Mouse (Mus musculus) left cerebral cortex, postnatal 36 days (tissue): Measurements from ENCODE around the gene Spert. TPM values are rescaled to one million over a fixed set of nuclear protein-coding genes. Genes with fewer than 3 reads are reported as not detected.

Experiments used
- DNase-seq, 2 experiments: peaks; one replicate each; pipeline ENCODE4 v3.0.0; 2021 to 2022; ENCODE audit warnings: low spot score in 2 of 2, mixed read lengths in 1 of 2
- intact Hi-C: fragments of 180-260 bp; cut with DNase I; formaldehyde crosslinking; loops from one replicate; pipeline ENCODE4 v1.15.1; 2025
- total RNA-seq, 2 experiments: library from RNA; stranded (reverse); gene quantifications; 2 replicates each; pipeline ENCODE4 v1.2.3; 2021

Gene Spert
- not detected for total RNA-seq

DNA sequence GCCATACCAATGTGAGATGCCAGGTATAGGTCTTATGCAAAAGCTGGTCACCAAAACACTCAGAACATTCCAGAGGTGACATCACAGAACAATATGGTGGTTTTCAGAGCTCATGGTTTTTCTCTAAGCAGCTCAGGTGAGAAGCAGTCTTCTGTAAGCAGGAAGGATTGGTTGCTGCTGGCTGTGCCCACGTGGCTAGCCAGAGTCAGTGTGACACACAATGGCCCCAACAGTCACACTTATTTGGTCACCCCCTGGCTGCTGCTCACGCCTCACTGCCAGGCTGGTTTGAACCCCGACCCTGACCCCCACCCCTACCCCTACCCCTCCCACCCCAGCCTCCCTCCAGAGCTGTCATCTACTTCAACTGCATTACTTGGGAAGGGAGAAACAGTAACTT, at the start of gene Spert:
Spert (minus strand) TSS at position 139 of the 400 bp plus-strand sequence.
- intact Hi-C loops = no loop called here
- no peak for DNase-seq

DNA sequence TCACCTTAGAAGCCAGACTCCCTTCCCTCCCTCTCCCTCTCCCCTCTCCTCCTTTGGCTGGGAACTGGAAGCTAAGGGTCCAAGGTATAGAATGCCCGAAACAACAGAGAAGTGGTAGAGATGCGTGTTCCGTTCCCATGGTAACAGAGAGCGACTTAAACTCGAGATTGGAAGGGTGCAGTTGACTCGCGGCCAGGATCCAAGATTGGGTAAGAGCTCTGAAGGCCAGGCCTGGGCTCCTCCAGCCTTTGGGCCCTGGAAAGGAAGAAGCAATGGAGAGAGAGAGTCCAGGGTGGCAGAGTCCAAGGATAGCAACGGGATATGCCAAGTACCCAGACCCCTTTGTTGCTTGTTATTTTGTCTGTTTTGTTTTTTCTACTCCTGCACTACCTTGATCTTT, 49.2 kb upstream of the Spert start, which contains the start of gene Erich6b:
Erich6b (plus strand) TSS at position 180 of the 400 bp plus-strand sequence.
- DNase-seq = no peak
- intact Hi-C loops = loop anchor here (10.0 kb wide), 1 partner anchor 187 kb away; the partner anchor contains the start of gene Siah3

DNA sequence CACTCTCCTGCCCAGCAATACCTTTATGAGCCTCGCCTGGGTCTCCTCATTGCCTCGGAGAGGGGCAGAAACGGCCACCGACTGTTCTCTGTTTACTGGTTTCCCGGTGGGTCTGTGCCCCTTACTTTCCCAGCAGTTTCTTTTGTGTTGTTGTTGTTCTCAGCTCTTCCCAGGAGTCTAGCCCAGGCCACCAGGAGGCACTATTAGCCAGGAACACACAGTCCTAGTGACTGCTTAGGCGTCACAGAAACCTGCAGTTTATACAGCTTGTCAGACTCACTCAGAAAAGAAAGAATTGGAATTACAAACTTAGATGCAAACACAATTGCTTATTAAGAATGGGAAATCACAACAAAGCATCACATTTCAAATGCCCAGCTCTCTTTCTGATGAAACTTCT, 48.5 kb upstream of the Spert start:
- intact Hi-C loops = loop anchor here (10.0 kb wide), 1 partner anchor 187 kb away; the partner anchor contains the start of gene Siah3
- DNase-seq = no peak

DNA sequence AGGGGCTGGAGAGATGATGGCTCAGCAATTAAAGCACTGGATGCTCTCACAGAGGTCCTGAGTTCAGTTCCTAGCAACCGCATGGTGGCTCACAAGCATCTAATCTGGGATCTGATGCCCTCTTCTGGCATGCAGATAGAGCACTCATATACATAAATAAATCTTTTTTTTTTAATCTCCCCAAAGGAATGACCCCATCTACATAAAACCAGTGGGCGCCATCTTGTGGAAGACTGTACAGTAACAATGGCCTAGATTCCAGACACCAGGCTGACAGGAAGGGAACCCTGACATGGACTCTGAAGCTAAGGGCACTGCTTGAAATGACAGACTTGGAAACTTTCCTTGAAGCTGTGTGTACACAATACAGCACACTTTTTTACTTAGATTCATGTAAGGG, 47.9 kb upstream of the Spert start:
- DNase-seq = no peak

DNA sequence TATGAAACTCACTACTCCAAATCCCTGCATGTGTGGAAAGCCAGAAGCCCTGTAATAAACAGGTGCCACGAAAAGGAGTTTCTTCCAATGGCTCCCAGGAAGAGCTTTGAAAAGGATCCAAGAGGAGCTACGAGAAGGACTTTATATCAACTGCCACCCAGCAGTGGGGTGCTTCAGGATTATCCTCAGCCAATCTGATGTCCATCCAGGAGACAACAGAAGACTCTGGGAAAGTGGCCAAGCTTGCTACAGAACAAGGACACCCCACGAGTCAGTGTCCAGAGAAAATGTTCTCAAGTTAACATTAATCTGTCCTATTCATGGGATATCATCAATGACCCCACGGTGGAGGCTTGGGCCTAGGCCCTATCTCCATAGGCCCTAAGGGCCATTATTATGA, 44.7 kb upstream of the Spert start:
- intact Hi-C loops = no loop called here
- DNase-seq = no peak

More for the DNA sequence above, 47.9 kb upstream of the Spert start:
- intact Hi-C loops = loop anchor here (10.0 kb wide), 1 partner anchor 186 kb away; the partner anchor contains the start of gene Siah3

DNA sequence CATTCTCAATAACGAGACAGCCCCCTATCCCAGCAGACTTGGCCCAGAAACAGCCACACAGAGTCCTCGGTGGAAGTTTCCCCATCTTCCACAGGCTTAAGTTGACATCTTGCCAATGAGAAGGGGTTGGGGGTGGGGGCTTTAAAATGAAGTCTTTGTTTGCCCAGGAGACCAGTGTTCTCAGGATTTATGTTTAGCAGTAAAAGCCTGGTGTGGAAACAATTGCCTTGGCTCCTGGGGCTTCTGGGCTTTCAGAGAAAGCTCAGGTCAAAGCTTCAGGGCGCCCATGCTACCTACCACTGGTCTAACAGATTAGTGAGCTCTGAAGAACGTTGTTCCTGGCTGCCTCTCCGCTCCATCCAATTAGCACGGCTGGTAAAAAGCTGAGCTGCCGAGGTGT, 43.2 kb upstream of the Spert start:
- no peak for DNase-seq
- intact Hi-C loops = no loop called here

DNA sequence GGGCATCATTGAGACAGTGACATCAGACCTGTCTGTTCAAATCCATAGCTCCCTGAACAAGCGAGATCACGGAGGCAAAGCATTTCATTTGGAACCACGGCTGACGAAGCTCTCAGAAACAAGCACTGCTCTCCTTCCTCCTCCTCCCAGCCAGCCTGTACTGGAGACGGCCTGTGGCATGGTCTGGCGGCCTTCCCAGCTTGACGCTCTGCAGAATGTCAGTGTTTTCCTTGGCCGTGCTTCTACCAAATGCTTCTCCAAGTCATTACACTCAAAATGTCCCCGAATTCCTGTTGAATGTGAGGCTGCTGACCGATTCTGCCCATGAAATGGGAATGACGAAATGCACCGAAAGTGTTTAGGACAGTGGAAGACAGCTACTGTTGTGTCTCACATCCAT, 42.4 kb upstream of the Spert start:
- intact Hi-C loops = no loop called here
- peak; percentile 30 to 31 for DNase-seq

DNA sequence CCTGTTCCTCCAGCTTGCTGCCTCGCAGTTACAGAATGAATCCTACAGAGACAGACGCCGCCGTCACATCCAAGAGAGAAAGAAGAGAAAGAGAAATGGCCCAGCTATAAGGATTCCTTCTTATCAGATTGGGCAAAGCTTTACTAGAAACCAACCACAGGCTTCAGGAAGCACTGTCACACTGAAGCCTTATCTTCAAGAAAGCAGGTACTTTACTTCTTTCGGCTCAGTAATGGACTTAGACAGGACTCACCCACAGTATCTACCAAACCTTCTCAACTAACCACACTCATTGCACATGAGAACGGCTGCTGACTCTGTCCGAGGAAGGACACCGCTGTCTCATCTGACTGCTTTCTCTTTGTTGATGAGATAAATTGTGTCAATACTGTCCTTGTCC, 36.0 kb upstream of the Spert start:
- no peak for DNase-seq
- intact Hi-C loops = no loop called here

DNA sequence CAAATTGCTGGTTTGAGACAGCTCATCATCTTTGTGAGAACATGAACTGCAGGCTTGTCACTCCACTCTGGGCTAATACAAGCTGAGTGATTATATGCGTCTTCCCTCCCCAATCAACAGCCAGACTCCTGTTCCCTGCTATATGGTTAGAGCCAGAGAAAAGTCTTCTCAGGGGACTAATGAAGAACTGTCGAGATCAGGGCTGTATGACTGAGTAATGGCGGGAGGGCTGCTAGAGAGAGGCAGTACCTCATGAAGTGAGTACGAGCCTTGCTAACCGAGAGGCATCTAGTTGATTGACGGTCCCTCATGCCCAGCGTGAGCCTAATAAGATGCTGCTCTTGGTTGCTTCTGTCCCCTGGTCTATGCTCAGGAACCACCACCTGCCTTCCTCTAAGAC, 30.1 kb upstream of the Spert start:
- intact Hi-C loops = no loop called here
- no peak for DNase-seq

DNA sequence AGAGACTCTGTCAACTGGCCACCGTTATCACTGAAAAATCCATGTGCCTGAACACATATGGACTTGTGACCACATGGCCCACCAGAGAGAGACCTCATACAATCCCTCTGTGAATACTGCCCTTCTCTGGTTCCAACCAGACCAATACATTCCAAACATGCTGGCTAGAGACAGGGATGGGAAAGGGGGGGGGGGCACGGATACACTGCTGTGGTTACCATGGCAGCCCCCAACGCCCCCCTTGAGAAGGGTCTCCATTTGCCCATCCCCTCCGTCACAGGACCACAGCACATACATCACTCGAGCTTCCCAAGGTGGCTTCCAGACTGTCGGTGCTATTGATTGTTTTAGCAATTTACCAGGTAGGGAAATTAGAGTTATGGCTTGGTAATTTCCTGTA, 23.5 kb upstream of the Spert start:
- DNase-seq = no peak
- intact Hi-C loops = no loop called here

DNA sequence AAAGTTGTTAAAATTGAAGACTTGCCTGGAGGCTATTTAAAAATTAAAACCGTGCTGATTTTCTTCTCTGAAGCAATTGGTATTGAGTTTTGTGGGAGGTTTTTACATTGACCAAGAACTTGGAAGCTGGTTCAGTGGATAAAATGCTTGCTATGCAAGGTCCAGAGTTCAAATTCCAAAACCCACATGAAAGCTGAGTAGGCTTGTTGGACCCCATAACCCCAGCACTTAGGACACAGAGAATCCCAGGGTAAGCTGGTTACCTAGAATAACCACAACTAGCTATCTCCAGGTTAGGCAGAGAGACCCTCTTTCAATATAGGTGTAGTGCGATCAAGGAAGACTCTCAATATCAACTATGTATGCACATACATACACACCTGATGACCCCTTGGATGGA, 16.3 kb upstream of the Spert start:
- no peak for DNase-seq
- intact Hi-C loops = no loop called here

DNA sequence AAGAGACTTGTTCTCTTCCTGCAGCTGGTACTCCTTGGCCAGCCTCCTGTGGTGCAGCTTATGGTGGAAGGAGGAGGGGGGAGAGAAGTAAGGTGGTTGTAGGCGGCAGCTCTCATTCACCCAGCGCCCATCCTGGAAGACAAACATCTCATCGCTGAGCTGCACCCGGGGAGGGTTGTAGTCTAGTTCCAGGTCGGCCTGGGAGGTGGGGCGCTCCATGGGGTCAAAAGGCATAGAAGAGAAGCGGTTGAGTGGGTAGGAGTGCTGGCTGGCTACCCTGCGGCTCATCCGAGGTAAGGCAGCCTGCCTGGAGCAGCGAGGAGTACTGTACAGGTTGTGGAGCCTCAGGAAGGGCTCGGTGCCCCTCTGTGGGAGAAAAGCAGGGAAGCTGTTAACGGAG, 9.0 kb downstream of the Spert start:
- DNase-seq = no peak
- intact Hi-C loops = no loop called here

DNA sequence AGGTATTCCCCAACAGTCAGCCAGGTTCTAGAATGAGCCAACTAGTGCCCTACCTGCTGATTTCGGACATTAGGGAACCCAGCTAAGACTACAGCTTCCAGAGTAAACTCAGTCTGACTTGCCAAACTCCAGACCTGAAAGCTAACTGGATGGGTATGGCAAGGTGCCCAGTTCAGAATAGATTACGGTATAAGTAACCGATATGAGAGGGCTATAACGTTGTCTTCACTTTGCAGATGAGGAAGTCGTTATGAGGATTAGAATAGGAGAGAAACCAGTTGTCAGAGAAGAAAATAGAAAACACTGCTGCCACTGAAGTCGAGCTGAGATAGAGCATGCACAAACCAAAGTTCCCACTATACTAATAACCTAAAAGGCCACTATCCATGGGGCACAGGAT, 13.9 kb downstream of the Spert start:
- no peak for DNase-seq
- intact Hi-C loops = no loop called here

DNA sequence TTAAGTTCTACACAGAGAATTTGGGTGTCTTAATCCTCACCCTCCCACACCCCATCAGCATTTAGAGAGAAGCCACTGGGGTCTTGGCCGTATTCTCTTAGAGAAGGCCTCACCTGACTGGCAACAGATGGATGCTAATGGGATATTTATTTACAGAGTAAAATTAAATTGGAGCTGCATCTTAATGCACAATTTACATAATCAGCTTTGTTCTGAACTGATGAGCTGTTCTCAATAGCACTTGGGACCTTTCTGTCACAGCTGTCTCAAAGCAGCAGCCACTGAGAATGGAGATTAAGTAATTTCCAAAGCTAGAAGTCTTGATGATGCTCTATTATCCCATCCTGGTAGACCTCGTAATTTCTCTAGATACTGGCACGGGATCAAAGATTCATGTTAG, 26.6 kb downstream of the Spert start:
- intact Hi-C loops = no loop called here

DNA sequence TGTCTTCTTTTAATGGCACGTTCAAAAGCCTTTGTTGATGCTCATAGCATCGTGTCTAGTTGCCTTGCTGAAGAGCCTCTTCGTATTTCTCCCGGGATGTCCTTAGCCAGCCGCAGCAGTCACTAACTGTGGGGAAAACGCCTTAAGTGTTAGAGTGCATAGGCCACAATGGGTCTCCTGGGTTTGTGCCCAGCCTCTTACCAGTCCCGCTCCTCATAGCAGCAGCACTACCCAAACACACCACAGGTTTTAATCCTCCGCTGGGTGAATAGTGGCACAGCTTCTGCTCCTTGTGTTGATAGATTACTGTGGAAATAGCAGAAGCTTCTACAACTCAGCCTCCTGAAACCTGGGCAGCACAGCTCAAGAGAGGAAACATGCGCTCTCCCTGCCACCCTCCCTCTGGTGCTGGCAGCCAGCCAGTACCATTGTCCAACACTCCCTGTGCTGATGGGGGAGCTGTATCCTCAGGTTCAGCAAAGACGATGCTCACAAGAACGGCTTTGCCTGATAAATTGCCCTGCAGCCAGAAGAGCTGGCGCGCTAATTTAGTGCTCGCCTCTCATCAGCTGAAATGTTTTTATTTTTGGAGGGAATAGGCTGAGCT, 27.3 kb downstream of the Spert start:
- peak; percentile 38 to 44 for DNase-seq
- intact Hi-C loops = no loop called here

More for the DNA sequence above, 26.6 kb downstream of the Spert start:
- no peak for DNase-seq

DNA sequence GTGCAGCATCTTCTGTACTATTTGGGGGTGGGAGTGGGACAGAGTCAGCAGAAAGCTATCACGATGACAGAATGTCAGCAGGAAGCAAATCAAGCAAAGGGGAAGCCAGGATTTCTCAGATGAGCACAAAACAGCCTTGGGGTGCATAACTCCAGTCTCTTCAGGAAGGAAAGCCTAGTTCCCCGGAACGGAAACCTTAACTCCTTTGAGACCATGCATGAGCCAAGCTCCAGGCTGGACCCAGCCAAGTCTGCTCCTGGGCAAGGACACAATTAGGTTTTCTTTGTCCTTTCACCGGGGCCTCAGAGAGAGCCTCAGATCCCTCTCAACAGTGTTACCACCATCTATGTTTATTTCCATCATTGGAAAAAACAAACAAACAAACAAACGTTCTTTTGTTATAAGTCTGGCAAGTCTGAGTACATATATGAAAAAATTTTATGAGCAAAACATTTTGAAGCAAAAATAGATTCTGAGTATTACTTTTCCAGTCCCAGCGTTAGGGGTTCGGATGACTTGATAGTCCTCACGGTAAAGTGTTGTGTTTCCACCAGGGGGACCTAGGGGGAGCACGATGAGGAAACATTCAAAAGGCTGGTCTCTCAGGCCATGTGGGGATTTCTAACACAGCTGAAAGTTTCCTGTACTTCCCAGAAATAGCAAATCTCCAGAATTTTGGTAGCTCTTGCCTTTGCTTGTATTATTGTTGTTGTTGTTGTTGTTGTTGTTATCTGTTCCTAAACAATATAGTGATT, 31.2 kb downstream of the Spert start:
- DNase-seq = no peak
- intact Hi-C loops = no loop called here

DNA sequence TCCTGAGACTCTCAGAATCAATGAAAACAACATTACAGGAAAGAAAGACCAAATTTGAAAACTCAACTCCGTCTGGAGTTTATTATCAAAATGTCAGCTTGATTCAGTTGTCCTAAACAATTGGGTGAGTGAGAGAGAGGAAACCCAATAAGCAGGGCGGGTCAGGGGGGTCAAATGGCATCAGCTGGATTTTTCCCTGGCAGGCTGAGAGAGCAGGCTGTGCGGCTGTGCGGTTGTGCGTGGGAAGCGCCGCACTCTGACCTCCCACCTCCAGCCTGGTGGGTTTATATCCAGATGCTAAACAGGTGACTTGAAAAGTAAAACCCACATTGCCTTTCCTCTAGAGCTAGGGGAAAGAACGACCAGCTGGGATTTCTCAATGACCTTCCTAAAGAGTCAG, 51.2 kb downstream of the Spert start:
- DNase-seq = no peak
- intact Hi-C loops = no loop called here

DNA sequence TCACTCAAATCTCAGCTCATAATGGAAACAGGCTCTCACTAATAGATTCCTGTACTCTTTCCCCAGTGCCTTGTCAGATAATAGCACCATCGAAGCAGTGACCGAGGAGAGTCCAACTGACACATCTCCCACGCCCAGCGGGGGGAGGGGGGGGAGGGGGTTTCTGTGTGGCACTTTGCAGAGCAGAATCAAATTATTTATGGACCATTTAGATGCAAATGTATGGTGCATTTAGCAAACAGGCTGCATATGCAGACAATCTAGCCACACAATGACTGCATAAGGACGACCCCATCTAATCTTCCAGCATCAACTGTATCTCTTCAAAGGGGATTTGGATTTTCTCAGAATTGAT, 51.9 kb downstream of the Spert start:
- intact Hi-C loops = no loop called here
- DNase-seq = no peak

DNA sequence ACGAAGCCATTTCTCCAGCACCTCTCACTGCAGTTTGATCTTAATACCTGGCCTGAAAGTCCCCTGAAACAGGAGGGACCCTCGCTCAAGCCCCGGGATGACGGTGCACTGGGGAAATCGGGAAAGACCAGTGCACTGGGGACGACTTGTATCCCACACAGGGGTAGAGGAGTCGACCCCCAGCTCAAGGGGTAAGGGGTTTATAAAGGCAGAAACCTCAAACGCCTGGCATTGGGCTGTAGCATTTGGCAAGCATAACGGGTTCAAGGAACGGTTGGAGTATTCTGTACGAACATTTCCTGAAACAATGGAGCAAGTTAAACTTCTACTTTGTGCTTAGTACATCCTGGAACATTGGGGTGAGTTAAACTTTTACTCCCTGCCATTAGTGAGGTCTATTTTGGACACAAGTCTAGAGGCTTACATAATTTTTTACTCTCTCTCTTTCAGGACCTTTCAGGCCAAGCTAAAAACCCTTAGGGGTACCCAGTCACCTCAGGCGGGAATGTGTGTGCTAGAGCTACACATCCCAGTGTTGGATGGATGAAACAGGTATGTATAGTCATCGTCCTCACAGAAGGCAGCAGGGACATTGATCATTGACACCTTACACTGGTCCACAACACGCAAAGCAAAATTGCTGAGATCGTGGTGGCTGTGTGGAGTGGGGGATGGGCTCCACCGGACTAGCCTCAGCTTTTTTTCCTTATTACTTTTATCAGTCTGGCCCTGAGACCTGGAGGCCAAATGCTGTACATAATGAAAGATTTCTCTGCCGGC, 52.5 kb downstream of the Spert start:
- DNase-seq = no peak
- intact Hi-C loops = no loop called here

DNA sequence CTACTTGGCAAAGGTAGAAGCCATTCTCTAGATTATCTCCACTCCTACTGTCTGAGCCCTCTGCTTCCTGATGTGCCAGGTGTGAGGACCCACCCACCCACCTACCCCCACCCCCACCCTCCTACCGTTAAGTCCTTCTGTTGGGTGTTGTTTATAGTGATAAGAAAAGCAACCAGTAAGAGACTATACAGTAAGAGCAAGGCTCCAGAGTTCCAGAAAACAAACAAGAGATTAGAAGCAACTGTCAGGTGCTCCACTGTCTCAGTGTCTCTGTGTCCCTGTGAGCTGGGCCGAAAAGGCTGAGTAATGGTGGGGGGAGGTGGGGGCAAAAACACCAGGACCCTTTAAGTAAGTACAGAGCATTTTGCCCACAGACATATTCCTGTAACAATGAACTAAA, 53.7 kb downstream of the Spert start:
- intact Hi-C loops = no loop called here
- DNase-seq = no peak
